Mouse (Mus musculus): ENCODE data around the gene Magi2. TPM values are rescaled to one million over a fixed set of nuclear protein-coding genes. Genes with fewer than 3 reads are reported as not detected.
"Not testable (repeated sequence)": the region's sequence is repeated elsewhere in the genome, so short reads cannot be mapped to it uniquely, and the experiment has no call there.

Magi2 gene
- total RNA-seq, 2 experiments from 2014 or later, result 92.3 to 96.4 TPM

- no peak for DNase-seq (ENCODE audit: low spot score in 2 of 2)
These were observed 1457.3 kb downstream of the Magi2 start for GRCm38 (mm10) chr5:20684112-20684511.

DNA sequence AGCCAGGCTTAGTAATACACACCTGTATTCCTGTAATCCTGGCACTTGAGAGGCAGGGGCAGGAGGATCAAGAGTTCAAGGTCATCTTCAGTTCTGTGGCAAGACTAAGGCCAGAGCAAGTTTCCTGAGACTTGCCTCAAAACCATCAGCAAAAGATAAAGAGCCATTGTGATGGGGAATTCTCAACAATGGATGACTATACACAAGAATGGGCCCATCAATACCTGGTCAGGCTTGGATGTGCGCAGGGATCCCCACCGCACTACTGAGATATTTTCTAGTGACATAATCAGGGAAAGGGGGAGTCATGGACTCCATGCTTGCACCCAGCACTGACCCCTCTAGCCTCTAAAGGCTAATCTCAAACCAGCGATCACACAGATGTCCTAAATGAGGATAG is 1465.4 kb downstream of the Magi2 start:
- DNase-seq (ENCODE audit: low spot score in 2 of 2), result no peak

DNA sequence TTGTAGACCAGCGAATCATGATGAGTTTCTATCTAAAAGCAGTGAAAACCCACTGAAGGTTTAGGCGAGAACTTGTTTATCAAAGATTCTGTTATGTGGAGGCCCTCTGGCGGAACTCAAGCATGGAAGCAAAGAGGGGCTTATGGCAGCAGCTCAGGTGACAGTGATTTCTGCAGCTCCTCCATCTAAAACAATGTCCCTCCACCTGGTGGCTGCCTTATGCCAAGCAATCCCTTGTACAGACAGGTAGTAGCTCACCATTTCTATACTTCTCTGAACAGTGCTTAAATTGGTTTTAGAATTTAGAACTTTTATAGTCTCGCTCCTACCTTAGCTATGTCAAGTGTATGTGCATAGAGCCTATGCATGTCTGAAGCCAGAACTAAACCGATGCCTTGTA is 1472.3 kb downstream of the Magi2 start:
- DNase-seq (ENCODE audit: low spot score in 2 of 2), result no peak

DNA sequence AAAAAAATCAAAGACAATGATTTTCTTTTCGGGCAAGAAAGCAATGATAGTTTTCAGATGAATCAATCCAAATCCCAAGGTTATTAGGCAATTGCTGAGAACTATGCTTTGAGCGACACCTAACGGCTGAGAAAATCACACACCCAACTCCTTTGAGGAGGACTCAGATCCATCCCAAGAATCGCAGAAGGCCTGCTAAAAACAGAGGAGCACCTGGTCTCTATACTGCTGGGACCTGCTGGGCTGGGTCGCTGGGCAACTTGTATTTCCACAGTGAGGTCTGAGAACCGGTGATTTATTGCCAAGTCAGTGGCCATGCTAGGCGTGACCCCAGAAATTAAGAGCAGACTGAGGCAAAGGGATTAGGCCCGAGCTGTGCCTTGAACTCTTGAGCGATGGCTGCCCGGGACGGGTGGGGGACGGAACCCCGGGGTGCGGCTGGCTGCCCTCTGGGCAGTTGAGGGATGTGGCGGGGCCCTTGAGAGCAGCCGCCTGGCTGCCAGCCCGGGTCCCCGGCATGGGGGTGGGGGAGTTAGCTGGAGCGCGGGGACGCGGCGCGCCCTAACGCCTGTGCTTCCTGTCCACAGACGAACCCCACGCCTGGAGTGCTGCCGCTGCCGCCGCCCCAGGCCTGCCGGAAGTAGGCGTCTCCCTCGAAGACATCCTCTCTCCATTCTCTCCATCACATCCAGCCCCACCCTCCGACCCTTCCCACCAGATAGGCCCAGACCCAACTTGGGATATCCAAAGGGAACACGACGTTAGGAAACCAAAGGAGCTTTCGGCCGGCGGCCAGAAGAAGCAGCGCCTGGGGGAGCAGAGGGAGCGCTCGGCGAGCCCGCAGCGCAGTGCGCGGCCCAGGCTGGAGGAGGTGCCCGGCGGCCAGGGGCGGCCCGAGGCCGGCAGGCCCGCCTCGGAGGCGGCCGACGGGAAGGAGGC is 1474.9 kb downstream of the Magi2 start:
- peak; percentile 83 to 90 for DNase-seq (ENCODE audit: low spot score in 2 of 2)

GRCm38 (mm10) chr5:20702480-20703303 is 1475.9 kb downstream of the Magi2 start:
- DNase-seq (ENCODE audit: low spot score in 2 of 2), result peak; percentile 43 to 51

DNA sequence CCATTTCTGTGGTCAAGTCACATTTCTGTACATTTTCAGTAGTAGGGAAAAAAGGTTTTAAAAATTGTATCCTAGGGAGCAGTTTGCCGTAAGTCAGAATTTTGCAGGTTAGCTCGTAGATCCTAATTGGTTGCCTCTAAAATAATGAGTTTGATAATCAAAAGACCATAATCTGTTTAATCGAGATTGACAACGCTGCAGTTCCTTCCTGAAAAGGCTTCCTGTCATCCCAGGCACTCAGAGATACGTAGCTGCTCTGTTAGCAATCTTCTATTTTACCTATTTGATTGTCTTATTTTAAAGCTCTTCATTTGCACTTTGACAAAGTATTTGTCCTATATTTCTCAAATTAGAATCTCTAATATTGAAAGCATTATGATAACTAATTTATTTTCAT is 1476.5 kb downstream of the Magi2 start:
- no peak for DNase-seq (ENCODE audit: low spot score in 2 of 2)

GRCm38 (mm10) chr5:20703971-20704575 is 1477.2 kb downstream of the Magi2 start:
- no peak for DNase-seq (ENCODE audit: low spot score in 2 of 2)

- DNase-seq (ENCODE audit: low spot score in 2 of 2), result no peak
These were observed 1478.0 kb downstream of the Magi2 start for GRCm38 (mm10) chr5:20704886-20705285.

DNA sequence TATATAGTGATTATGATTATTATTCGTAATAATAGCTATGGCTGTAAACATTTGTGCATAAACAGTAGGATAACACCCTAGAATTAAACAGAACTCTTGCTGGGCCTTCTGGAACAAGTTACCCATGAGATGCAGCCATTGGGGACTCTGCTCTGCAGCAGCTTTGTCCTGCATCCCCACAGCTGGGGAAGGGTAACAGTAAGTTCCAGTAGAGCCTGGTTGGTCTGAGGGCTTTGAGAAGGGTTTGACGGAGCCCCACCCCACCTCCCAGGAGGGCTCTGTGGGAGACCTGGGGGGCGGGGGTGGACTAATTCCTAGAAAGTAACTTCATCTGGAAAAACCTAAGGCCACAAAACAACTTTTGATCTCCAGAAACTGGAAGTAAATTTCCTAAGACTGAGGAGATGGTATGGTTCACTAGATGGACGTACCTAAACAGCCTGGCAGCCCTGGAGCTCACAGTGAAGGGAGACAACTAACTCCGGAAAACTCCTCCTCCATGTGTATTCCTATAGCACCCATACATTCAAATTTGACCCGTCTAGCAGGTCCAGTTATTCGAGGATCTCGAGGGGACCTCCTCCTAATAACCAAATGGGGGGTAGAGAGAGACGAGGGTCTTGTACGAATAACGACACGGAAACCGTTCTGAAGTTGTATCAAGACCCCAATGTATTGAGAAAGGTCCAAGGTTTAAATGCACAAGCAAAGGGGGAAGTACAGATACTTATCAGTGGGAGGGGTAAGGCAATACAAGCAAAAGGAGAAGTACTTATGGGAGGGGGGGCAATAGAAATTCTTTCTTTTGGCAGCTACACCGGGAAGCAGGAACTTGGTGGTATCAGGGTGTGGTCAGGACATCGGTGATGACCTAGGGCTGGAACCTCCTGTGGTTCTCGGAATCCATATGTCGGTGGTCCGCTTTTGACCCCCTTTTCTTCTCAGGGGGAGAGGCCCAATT is 1479.8 kb downstream of the Magi2 start:
- DNase-seq (ENCODE audit: low spot score in 2 of 2), result not testable (repeated sequence)

- DNase-seq (ENCODE audit: low spot score in 2 of 2), result not testable (repeated sequence)
These were observed 1484.0 kb downstream of the Magi2 start for GRCm38 (mm10) chr5:20710845-20711244.

DNA sequence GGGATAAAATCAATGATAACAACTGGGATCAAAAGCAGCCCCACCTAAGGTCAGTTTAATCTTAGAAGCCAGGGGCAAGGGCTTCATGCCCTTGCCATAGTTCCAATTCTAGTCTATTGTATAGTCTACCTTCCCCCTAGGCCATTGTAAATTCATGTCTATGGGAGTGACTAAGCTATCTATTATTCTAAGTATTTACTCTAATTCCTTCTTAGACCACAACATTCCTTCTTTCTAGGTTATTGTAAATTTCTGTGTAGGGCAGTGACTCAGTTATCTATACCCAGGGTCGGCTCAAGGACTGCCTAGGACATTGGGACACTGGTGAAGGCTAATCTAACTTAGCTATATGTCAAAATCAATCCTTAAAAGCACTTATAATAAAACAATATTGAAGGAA is 1487.8 kb downstream of the Magi2 start:
- DNase-seq (ENCODE audit: low spot score in 2 of 2), result not testable (repeated sequence)

DNA sequence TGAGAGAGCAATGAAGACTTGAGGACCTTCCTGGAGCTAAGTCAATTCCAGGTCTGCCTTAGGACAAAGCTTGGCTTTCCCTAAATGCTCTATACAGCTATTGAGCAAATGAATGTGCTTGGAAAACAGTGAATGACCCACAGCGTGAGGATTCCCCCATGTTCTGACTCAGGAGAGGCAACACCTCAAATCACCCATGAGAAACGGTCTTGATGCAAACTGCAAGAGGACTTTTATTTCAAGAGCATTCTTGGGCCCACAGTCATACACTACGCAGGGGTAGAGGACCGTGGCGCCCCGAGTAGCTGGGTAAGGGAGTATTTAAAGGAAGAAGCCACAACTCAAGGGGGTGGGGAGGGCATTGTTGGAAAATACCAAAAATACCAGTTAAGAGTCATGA is 1489.1 kb downstream of the Magi2 start:
- not testable (repeated sequence) for DNase-seq (ENCODE audit: low spot score in 2 of 2)

DNA sequence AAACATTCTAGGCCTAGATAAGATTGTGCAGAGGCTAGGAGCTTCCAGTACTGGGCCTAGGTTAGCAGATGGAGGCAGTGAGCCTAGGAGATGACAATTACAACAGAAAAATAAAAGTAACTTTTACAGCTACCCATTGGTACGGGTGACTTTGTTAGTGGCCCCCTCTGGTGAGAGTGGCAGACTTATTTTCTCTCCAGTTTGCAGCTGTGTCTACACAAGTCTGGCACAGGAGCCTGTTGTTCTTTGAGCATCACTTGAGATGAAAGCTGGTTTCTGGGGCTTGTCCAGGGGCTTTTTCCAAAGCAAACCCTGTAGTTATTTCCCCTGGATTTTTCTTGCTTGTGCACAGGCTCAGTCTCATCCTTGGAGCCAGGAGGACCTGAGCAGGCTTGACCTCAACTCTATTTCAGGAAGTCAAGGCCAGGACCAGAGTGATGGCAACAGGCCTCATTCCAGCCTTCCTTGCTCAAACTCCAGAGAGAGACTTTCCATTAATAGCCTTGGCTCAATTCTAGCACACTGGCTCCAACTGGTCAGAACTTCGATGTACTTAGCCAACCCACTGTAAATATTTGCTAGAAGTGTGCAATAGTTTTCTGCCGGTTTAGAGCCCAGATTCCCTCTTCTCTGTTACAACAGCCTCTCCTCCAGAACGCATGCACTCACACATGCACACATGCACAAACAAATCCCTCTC is 1493.5 kb downstream of the Magi2 start:
- DNase-seq (ENCODE audit: low spot score in 2 of 2), result no peak

GRCm38 (mm10) chr5:20723226-20723625 is 1496.4 kb downstream of the Magi2 start:
- DNase-seq (ENCODE audit: low spot score in 2 of 2), result not testable (repeated sequence)

GRCm38 (mm10) chr5:20738795-20739194 is 1512.0 kb downstream of the Magi2 start:
- no peak for DNase-seq (ENCODE audit: low spot score in 2 of 2)

GRCm38 (mm10) chr5:20741193-20741592 is 1514.4 kb downstream of the Magi2 start:
- DNase-seq (ENCODE audit: low spot score in 2 of 2), result no peak

DNA sequence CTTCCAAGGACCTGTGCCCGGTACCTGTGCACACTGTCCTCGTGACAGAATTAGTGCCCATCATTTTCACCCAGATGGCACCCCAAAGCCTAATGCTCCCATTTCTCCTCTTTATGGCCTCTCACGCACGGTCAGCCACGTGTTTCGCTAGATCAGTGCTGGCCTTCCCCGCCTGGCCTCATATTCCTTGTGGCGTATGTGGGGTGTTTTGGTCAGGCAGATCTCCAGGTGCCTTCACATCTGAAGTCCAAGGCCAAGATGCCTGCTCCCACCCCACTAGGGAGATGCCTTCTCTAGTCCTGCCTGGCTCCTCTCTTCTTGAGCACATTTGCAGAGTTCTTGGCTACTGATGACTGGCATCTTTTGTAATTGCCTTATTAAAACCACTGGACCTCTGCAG is 1515.1 kb downstream of the Magi2 start:
- DNase-seq (ENCODE audit: low spot score in 2 of 2), result no peak

GRCm38 (mm10) chr5:20748142-20748541 is 1521.3 kb downstream of the Magi2 start:
- DNase-seq (ENCODE audit: low spot score in 2 of 2), result no peak

DNA sequence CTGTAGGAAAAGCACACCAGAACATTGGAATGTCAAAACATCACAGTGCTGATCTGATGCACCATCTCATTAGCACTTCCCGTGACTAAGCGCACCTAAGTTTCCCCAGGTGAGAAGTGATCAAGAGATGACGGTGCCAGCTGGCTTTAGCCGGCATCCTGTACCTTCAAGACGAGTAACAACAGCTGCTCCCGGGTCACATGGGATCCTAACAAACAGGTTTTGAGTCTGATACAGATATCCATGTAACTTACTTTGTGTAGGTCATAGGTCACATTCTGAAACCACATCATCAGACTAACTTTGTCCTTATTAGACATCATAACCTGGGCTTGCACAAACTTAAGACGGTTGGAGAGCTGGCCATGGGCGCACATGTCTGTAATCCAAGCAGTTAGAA is 1522.0 kb downstream of the Magi2 start:
- DNase-seq (ENCODE audit: low spot score in 2 of 2), result no peak

DNA sequence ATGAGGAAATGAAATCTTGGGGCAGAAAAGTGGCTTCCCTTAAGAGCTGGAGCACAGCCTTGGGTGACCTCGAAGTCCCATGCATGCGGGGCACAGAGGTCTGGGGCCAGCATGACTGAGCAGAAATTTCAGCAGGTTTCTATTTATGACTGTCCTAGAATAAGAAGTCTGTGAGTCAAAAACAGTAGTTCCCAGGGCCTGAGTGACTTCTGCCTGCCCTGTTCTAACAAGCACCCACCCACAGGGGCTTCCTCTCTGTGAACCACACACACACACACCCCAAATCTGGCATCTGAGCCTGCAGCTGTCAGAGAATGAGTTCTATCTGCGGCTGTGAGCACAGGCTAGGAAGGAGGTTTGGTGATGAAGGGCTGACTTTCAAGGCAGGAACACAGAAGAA is 1522.7 kb downstream of the Magi2 start:
- DNase-seq (ENCODE audit: low spot score in 2 of 2), result no peak

All from layer of hippocampus, postnatal 10 days (tissue).